ENCODE assay signal across 8 mouse cellular contexts in the genomic region with DNA sequence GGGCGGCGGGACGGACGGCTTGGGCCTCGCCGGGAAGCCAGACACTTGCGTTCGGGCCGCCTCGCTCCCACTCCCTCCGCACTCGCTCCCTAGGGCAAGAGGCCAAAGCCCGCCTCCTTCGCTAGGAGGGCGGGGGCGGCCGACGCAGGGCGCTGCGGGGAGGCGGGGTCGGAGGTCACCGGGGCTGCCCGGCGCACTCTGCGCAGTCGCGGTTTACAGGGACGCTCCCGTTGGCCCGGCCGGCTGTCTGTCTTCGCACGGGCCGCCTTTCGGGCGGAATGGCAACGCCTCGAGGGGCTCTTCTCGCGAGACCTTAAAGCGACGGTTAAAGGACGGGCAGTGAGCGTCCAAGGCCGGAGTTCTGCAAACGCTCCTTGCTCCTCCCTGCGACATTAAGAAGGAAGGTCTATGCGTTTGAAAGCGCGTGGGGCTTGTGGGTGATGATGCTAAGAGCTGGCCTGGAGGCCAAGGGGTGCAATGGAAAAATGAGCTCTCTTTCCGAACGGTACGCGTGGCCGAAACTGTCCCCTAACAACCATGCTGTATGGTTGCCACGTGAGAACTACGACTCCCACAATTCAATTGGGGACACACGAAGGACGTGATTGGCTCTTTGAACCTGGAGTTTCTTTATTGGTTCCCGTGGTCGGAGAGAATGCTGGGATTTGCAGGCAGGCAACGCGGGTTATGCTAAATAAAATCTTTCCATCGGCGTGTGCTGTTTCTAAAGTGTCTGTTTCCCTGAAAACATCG. TPM values are rescaled to one million over a fixed set of nuclear protein-coding genes. Genes with fewer than 3 reads are reported as not detected.
DNase-seq lines count a peak whose midpoint lies in the region; ATAC-seq and TF ChIP-seq lines count a peak whose summit lies in the region.

TSS of gene Cand1 (minus strand) at position 87 of the 753 bp plus-strand sequence.

- intact Hi-C loops in heart, postnatal 10 days (cut with DNase I) = no loop called here

- no peaks in the 10 kb centered on the region for H3K27me3 ChIP-seq in ES-Bruce4 (ENCODE audit: control insufficient read depth, insufficient read depth, low read length, poor library complexity, severe bottlenecking)
- no peaks in the 10 kb centered on the region for H3K27me3 ChIP-seq in forebrain, embryonic 13.5 days
- H3K27me3 ChIP-seq in liver, postnatal 0 days (ENCODE audit: insufficient read depth, low read length) = no peaks in the 10 kb centered on the region
- H3K27me3 ChIP-seq in neural tube, embryonic 14.5 days (ENCODE audit: control insufficient read depth, insufficient read depth, low read length) = no peaks in the 10 kb centered on the region

- ATAC-seq in cerebellum, adult (ENCODE audit: insufficient number of reproducible peaks, low FRiP score, low TSS enrichment) = peak; percentile 93
- peak; percentile 99 for ATAC-seq in forebrain, embryonic 13.5 days
- peak; percentile 96 for ATAC-seq in liver, postnatal 0 days
- ATAC-seq in neural tube, embryonic 14.5 days (ENCODE audit: low read depth) = peak; percentile 98

- H3K4me1 ChIP-seq in ES-Bruce4 (ENCODE audit: control insufficient read depth, insufficient read depth, low read length) = peaks cover 5% of the 10 kb centered on the region
- peaks cover 18% of the 10 kb centered on the region for H3K4me1 ChIP-seq in forebrain, embryonic 13.5 days
- H3K4me1 ChIP-seq in liver, postnatal 0 days (ENCODE audit: insufficient read depth) = peaks cover 12% of the 10 kb centered on the region
- H3K4me1 ChIP-seq in neural tube, embryonic 14.5 days (ENCODE audit: control insufficient read depth, insufficient read depth, low read length) = peaks cover 13% of the 10 kb centered on the region

- TF ChIP-seq CTCF in ES-Bruce4 (IDR thresholded peaks at IDR 0.05; ENCODE audit: low read depth, low read length) = no peak
- no peak for TF ChIP-seq CTCF in liver, postnatal 0 days (IDR thresholded peaks at IDR 0.05; ENCODE audit: low read depth)

- peak; percentile 29 for TF ChIP-seq POLR2A in ES-Bruce4 (IDR thresholded peaks at IDR 0.05; ENCODE audit: insufficient read depth, low read length)

- no peaks in the 10 kb centered on the region for H3K9me3 ChIP-seq in ES-Bruce4 (replicated peaks; ENCODE audit: control insufficient read depth, insufficient read depth, low read length, poor library complexity, severe bottlenecking)
- no peaks in the 10 kb centered on the region for H3K9me3 ChIP-seq in forebrain, embryonic 13.5 days (replicated peaks)
- no peaks in the 10 kb centered on the region for H3K9me3 ChIP-seq in liver, postnatal 0 days (ENCODE audit: low read length)
- H3K9me3 ChIP-seq in neural tube, embryonic 14.5 days (ENCODE audit: control insufficient read depth, low read length) = no peaks in the 10 kb centered on the region

- H3K9ac ChIP-seq in ES-Bruce4 (ENCODE audit: low read depth, poor library complexity, severe bottlenecking) = peak within 1 kb of the TSS; percentile 98
- H3K9ac ChIP-seq in forebrain, embryonic 13.5 days = peak within 1 kb of the TSS; percentile 97
- peak within 1 kb of the TSS; percentile 100 for H3K9ac ChIP-seq in liver, postnatal 0 days (replicated peaks)
- peak within 1 kb of the TSS; percentile 97 for H3K9ac ChIP-seq in neural tube, embryonic 14.5 days (replicated peaks; ENCODE audit: low read depth, low read length)

- DNase-seq in heart, postnatal 10 days = peak; percentile 100
- peak; percentile 92 for DNase-seq in large intestine, adult 2 months (ENCODE audit: low read depth, low spot score)
- DNase-seq in liver, postnatal 0 days = peak; percentile 99
- peak; percentile 100 for DNase-seq in testis, postnatal 10 days (ENCODE audit: low spot score)

- TF ChIP-seq EP300 in ES-Bruce4 (IDR thresholded peaks at IDR 0.05; ENCODE audit: insufficient read depth, low read depth, low read length) = 0 out of 2 replicates have a peak, but pooled peaks have one; percentile 24
- peak; percentile 71; the same call in 1 of the 2 replicates for TF ChIP-seq EP300 in liver, postnatal 0 days (IDR thresholded peaks at IDR 0.05; ENCODE audit: low read depth)

- under 1% methylated on average over 60 of the region's 67 CpGs for WGBS in forebrain, embryonic 13.5 days
- under 1% methylated on average over 67 of the region's 67 CpGs for WGBS in large intestine, adult 2 months
- 0% methylated on average over 65 of the region's 67 CpGs for WGBS in liver, postnatal 0 days (ENCODE audit: insufficient replicate concordance)
- under 1% methylated on average over 66 of the region's 67 CpGs for WGBS in neural tube, embryonic 14.5 days

- peak within 1 kb of the TSS; percentile 89 for H3K27ac ChIP-seq in ES-Bruce4 (ENCODE audit: insufficient read depth, low read length)
- H3K27ac ChIP-seq in forebrain, embryonic 13.5 days = peak within 1 kb of the TSS; percentile 97
- peak within 1 kb of the TSS; percentile 99 for H3K27ac ChIP-seq in liver, postnatal 0 days (ENCODE audit: low read depth)
- H3K27ac ChIP-seq in neural tube, embryonic 14.5 days (ENCODE audit: low read depth, low read length) = peak within 1 kb of the TSS; percentile 95

- peak within 1 kb of the TSS; percentile 73 for H3K4me2 ChIP-seq in forebrain, embryonic 13.5 days
- peak within 1 kb of the TSS; percentile 95 for H3K4me2 ChIP-seq in liver, postnatal 0 days (ENCODE audit: low read depth, low read length)
- peak within 1 kb of the TSS; percentile 84 for H3K4me2 ChIP-seq in neural tube, embryonic 14.5 days (ENCODE audit: low read depth, low read length)

- peak within 1 kb of the TSS; percentile 99 for H3K4me3 ChIP-seq in ES-Bruce4 (ENCODE audit: low read depth, low read length)
- H3K4me3 ChIP-seq in forebrain, embryonic 13.5 days = peak within 1 kb of the TSS; percentile 98
- H3K4me3 ChIP-seq in liver, postnatal 0 days (ENCODE audit: low read depth, low read length) = peak within 1 kb of the TSS; percentile 100
- peak within 1 kb of the TSS; percentile 99 for H3K4me3 ChIP-seq in neural tube, embryonic 14.5 days (ENCODE audit: low read depth, low read length)

- peaks cover 3% of the 10 kb centered on the region for H3K36me3 ChIP-seq in ES-Bruce4 (ENCODE audit: control insufficient read depth, insufficient read depth, low read length, poor library complexity, severe bottlenecking)
- H3K36me3 ChIP-seq in forebrain, embryonic 13.5 days (ENCODE audit: poor library complexity, severe bottlenecking) = peaks cover 9% of the 10 kb centered on the region
- peaks cover 3% of the 10 kb centered on the region; the same call in 1 of the 2 replicates for H3K36me3 ChIP-seq in liver, postnatal 0 days (replicated peaks; ENCODE audit: insufficient read depth, low read length)
- H3K36me3 ChIP-seq in neural tube, embryonic 14.5 days (ENCODE audit: control insufficient read depth, insufficient read depth, low read length) = 0 out of 2 replicates have a peak, but pooled peaks cover 4% of the 10 kb centered on the region

RNA-seq across cellular contexts. Expression of gene Cand1, which starts in this region (rescaled TPM):
- 146 and 170 TPM in 2 replicates for polyA plus RNA-seq in ES-Bruce4 (2011; ENCODE audit: insufficient read depth, insufficient read length, low read depth, missing spikeins)
- polyA plus RNA-seq in forebrain, embryonic 13.5 days (2015; fragmentation: Nextera tagmentation; extraction: Ambion mirVana) = 54.3 and 55.5 TPM in 2 replicates
- total RNA-seq in heart, postnatal 10 days (2021) = 10 to 100 TPM; 62.5 to 65.6 TPM
- polyA plus RNA-seq in large intestine, adult 2 months (2012; rRNA removed) = 21.2 and 29.5 TPM in 2 replicates
- polyA plus RNA-seq in liver, postnatal 0 days (2015; fragmentation: Nextera tagmentation; extraction: Ambion mirVana) = 8.3 and 8.5 TPM in 2 replicates
- 53.4 and 75.0 TPM in 2 replicates for polyA plus RNA-seq in neural tube, embryonic 14.5 days (2014; fragmentation: Nextera tagmentation; extraction: Ambion mirVana)

Comparison
In these comparisons a context has a peak if more than half of its experiments do, and no peak if none do; other contexts are left out.
1. Peak in every context shown above with its lines: DNase-seq, ATAC-seq, H3K4me3 ChIP-seq and H3K27ac ChIP-seq.